Mouse (Mus musculus): ENCODE measurements around the gene Slc4a4. TPM values are rescaled to one million over a fixed set of nuclear protein-coding genes. Genes with fewer than 3 reads are reported as not detected.

Gene Slc4a4
- total and polyA plus RNA-seq, 2 experiments from 2014 or later = 4.4 to 10.6 TPM

DNA sequence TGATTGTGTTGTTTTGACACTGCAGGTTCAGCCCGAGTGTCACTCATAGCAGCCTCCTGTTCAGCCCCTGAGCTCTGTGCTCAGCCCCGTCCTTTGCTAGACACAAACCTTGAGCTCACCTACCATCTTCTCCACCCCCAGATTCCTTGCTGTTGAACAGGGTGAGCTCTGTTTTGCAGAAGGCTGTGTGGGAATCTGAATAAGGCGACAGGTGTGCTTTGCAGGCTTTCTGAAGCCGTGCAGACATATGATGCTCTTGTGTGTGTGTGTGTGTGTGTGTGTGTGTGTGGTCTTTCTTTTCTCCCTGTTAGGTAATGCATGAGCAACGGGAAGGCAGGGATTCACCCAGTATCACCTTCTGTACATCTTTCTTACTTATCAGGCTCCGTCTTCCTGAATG is 241.6 kb downstream of the Slc4a4 start:
- DNase-seq (ENCODE audit: low spot score) (no peak), ATAC-seq (ENCODE audit: insufficient read depth, low read depth) (no peak)
- Histone ChIP-seq H3K9me3 (replicated peaks; ENCODE audit: control insufficient read depth, low read length) (no peaks in the 10 kb centered on the region), H3K27ac (ENCODE audit: low read depth) (no peak overlapping the region), H3K36me3 (replicated peaks; ENCODE audit: control insufficient read depth, insufficient read depth, low read length) (no peaks in the 10 kb centered on the region), H3K9ac (replicated peaks; ENCODE audit: low read depth, low read length) (no peak overlapping the region), H3K27me3 (ENCODE audit: control insufficient read depth, insufficient read depth, low read length) (no peaks in the 10 kb centered on the region), H3K4me3 (ENCODE audit: low read depth, low read length) (no peak overlapping the region), H3K4me2 (ENCODE audit: low read depth, low read length) (no peak overlapping the region), H3K4me1 (ENCODE audit: control insufficient read depth, insufficient read depth) (no peaks in the 10 kb centered on the region)
- WGBS = 88% methylated on average over 6 of the region's 6 CpGs
- no peak for TF ChIP-seq EP300 (IDR thresholded peaks at IDR 0.05; ENCODE audit: low read depth)
- no peak for TF ChIP-seq CTCF (IDR thresholded peaks at IDR 0.05; ENCODE audit: low read depth)

- DNase-seq (ENCODE audit: low spot score) = no peak
- H3K27me3 ChIP-seq (ENCODE audit: control insufficient read depth, insufficient read depth, low read length) = no peaks in the 10 kb centered on the region
- no peak overlapping the region for H3K4me2 ChIP-seq (ENCODE audit: low read depth, low read length)
- TF ChIP-seq EP300 (IDR thresholded peaks at IDR 0.05; ENCODE audit: low read depth) (no peak), CTCF (IDR thresholded peaks at IDR 0.05; ENCODE audit: low read depth) (no peak)
- no peak overlapping the region for H3K9ac ChIP-seq (replicated peaks; ENCODE audit: low read depth, low read length)
- no peak for ATAC-seq (ENCODE audit: insufficient read depth, low read depth)
- H3K27ac ChIP-seq (ENCODE audit: low read depth) = no peak overlapping the region
- H3K4me1 ChIP-seq (ENCODE audit: control insufficient read depth, insufficient read depth) = no peaks in the 10 kb centered on the region
- no peak overlapping the region for H3K4me3 ChIP-seq (ENCODE audit: low read depth, low read length)
- WGBS = 71% methylated on average over 11 of the region's 11 CpGs
- no peaks in the 10 kb centered on the region for H3K9me3 ChIP-seq (replicated peaks; ENCODE audit: control insufficient read depth, low read length)
- H3K36me3 ChIP-seq (replicated peaks; ENCODE audit: control insufficient read depth, insufficient read depth, low read length) = 0 out of 2 replicates have a peak, but pooled peaks cover 4% of the 10 kb centered on the region
Observed at GRCm38 (mm10) chr5:89135776-89136175, 249.2 kb downstream of the Slc4a4 start.

DNA sequence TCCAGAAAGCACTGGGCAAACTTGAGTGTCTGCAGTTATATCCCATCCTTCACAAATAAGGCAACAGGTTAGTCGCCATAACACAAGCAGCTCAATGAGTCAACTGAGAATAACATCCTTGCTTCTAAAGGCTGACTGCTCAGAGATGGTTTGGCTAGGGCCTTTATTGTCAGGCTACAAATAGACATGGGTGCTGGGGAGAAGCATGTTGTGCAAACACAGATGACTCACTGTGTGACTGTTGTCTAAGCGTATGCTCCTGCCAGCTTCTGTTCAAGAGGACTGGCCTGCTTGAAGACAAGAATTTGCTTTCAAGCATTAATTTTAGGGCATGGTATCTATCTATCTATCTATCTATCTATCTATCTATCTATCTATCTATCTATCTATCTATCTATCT is 253.5 kb downstream of the Slc4a4 start:
- Histone ChIP-seq H3K4me3 (ENCODE audit: low read depth, low read length) (no peak overlapping the region), H3K4me1 (ENCODE audit: control insufficient read depth, insufficient read depth) (no peaks in the 10 kb centered on the region), H3K36me3 (replicated peaks; ENCODE audit: control insufficient read depth, insufficient read depth, low read length) (0 out of 2 replicates have a peak, but pooled peaks cover 4% of the 10 kb centered on the region), H3K9me3 (replicated peaks; ENCODE audit: control insufficient read depth, low read length) (no peaks in the 10 kb centered on the region), H3K27me3 (ENCODE audit: control insufficient read depth, insufficient read depth, low read length) (no peaks in the 10 kb centered on the region), H3K4me2 (ENCODE audit: low read depth, low read length) (no peak overlapping the region), H3K27ac (ENCODE audit: low read depth) (no peak overlapping the region), H3K9ac (replicated peaks; ENCODE audit: low read depth, low read length) (no peak overlapping the region)
- DNase-seq (ENCODE audit: low spot score) = no peak
- TF ChIP-seq CTCF (IDR thresholded peaks at IDR 0.05; ENCODE audit: low read depth) = no peak
- no peak for TF ChIP-seq EP300 (IDR thresholded peaks at IDR 0.05; ENCODE audit: low read depth)
- WGBS = 86% methylated on average over 2 of the region's 2 CpGs
- ATAC-seq (ENCODE audit: insufficient read depth, low read depth) = no peak

GRCm38 (mm10) chr5:89141761-89142160 is 255.1 kb downstream of the Slc4a4 start:
- Histone ChIP-seq H3K9me3 (replicated peaks; ENCODE audit: control insufficient read depth, low read length) (no peaks in the 10 kb centered on the region), H3K4me3 (ENCODE audit: low read depth, low read length) (no peak overlapping the region), H3K27me3 (ENCODE audit: control insufficient read depth, insufficient read depth, low read length) (no peaks in the 10 kb centered on the region), H3K4me2 (ENCODE audit: low read depth, low read length) (no peak overlapping the region), H3K27ac (ENCODE audit: low read depth) (no peak overlapping the region), H3K36me3 (replicated peaks; ENCODE audit: control insufficient read depth, insufficient read depth, low read length) (0 out of 2 replicates have a peak, but pooled peaks cover 1% of the 10 kb centered on the region), H3K9ac (replicated peaks; ENCODE audit: low read depth, low read length) (no peak overlapping the region), H3K4me1 (ENCODE audit: control insufficient read depth, insufficient read depth) (no peaks in the 10 kb centered on the region)
- DNase-seq (ENCODE audit: low spot score) = no peak
- ATAC-seq (ENCODE audit: insufficient read depth, low read depth) = no peak
- TF ChIP-seq CTCF (IDR thresholded peaks at IDR 0.05; ENCODE audit: low read depth) (no peak), EP300 (IDR thresholded peaks at IDR 0.05; ENCODE audit: low read depth) (no peak)
- WGBS = 77% methylated on average over 2 of the region's 2 CpGs

GRCm38 (mm10) chr5:89146276-89146675 is 259.7 kb downstream of the Slc4a4 start:
- ATAC-seq (ENCODE audit: insufficient read depth, low read depth) = no peak
- no peaks in the 10 kb centered on the region for H3K36me3 ChIP-seq (replicated peaks; ENCODE audit: control insufficient read depth, insufficient read depth, low read length)
- no peak for TF ChIP-seq CTCF (IDR thresholded peaks at IDR 0.05; ENCODE audit: low read depth)
- TF ChIP-seq EP300 (IDR thresholded peaks at IDR 0.05; ENCODE audit: low read depth) = no peak
- H3K9ac ChIP-seq (replicated peaks; ENCODE audit: low read depth, low read length) = no peak overlapping the region
- H3K4me2 ChIP-seq (ENCODE audit: low read depth, low read length) = no peak overlapping the region
- H3K27me3 ChIP-seq (ENCODE audit: control insufficient read depth, insufficient read depth, low read length) = no peaks in the 10 kb centered on the region
- H3K4me1 ChIP-seq (ENCODE audit: control insufficient read depth, insufficient read depth) = peaks cover 6% of the 10 kb centered on the region; the same call in 1 of the 2 replicates
- 88% methylated on average over 2 of the region's 2 CpGs for WGBS
- no peak for DNase-seq (ENCODE audit: low spot score)
- no peak overlapping the region for H3K4me3 ChIP-seq (ENCODE audit: low read depth, low read length)
- H3K27ac ChIP-seq (ENCODE audit: low read depth) = no peak overlapping the region
- no peaks in the 10 kb centered on the region for H3K9me3 ChIP-seq (replicated peaks; ENCODE audit: control insufficient read depth, low read length)

- 48% methylated on average over 13 of the region's 13 CpGs for WGBS
Observed at GRCm38 (mm10) chr5:89147282-89147790, 260.7 kb downstream of the Slc4a4 start.

More at GRCm38 (mm10) chr5:89147282-89147790, 260.7 kb downstream of the Slc4a4 start:
- no peak overlapping the region for H3K4me2 ChIP-seq (ENCODE audit: low read depth, low read length)
- DNase-seq (ENCODE audit: low spot score) = no peak
- no peak overlapping the region for H3K4me3 ChIP-seq (ENCODE audit: low read depth, low read length)
- no peaks in the 10 kb centered on the region for H3K27me3 ChIP-seq (ENCODE audit: control insufficient read depth, insufficient read depth, low read length)
- H3K36me3 ChIP-seq (replicated peaks; ENCODE audit: control insufficient read depth, insufficient read depth, low read length) = no peaks in the 10 kb centered on the region
- no peak overlapping the region for H3K9ac ChIP-seq (replicated peaks; ENCODE audit: low read depth, low read length)
- no peak overlapping the region for H3K27ac ChIP-seq (ENCODE audit: low read depth)
- no peaks in the 10 kb centered on the region for H3K9me3 ChIP-seq (replicated peaks; ENCODE audit: control insufficient read depth, low read length)
- H3K4me1 ChIP-seq (ENCODE audit: control insufficient read depth, insufficient read depth) = peaks cover 6% of the 10 kb centered on the region; the same call in 1 of the 2 replicates
- ATAC-seq (ENCODE audit: insufficient read depth, low read depth) = no peak
- TF ChIP-seq EP300 (IDR thresholded peaks at IDR 0.05; ENCODE audit: low read depth) (no peak), CTCF (IDR thresholded peaks at IDR 0.05; ENCODE audit: low read depth) (no peak)
